Mouse (Mus musculus) kidney, adult 2 months (tissue): Measurements from ENCODE around the gene Aqp5. TPM values are rescaled to one million over a fixed set of nuclear protein-coding genes. Genes with fewer than 3 reads are reported as not detected.

Experiments
- DNase-seq: peaks from one replicate; pipeline ENCODE4 v3.0.0; 2021
- H3K27ac ChIP-seq: fragments of 200-500 bp; 2 replicates; pipeline ENCODE4 v1.5.1; 2012; ENCODE audit warnings: low read depth, low read length, control low read depth, inconsistent platforms; ENCODE audit not compliant: insufficient read depth
- H3K27me3 ChIP-seq: fragments of 200-500 bp; replicated peaks from 2 replicates; pipeline ENCODE4 v1.6.1; 2012; ENCODE audit warnings: mild to moderate bottlenecking, moderate library complexity, low read length, inconsistent platforms; ENCODE audit not compliant: control insufficient read depth, insufficient read depth
- H3K36me3 ChIP-seq: fragments of 200-500 bp; 2 replicates; pipeline ENCODE4 v1.6.1; 2012; ENCODE audit warnings: mild to moderate bottlenecking, moderate library complexity, low read length, inconsistent platforms; ENCODE audit not compliant: control insufficient read depth, insufficient read depth
- H3K4me1 ChIP-seq: fragments of 200-500 bp; 2 replicates; pipeline ENCODE4 v1.6.1; 2011; ENCODE audit warnings: low read length; ENCODE audit not compliant: control insufficient read depth, insufficient read depth
- H3K4me3 ChIP-seq: fragments of 200-500 bp; 2 replicates; pipeline ENCODE4 v1.5.1; 2011; ENCODE audit warnings: mild to moderate bottlenecking, low read depth, low read length, control low read depth; ENCODE audit not compliant: insufficient read depth
- CTCF ChIP-seq: fragments of 200-500 bp; conservative IDR thresholded peaks from 2 replicates; pipeline ENCODE4 v1.5.1; 2011; ENCODE audit warnings: low read depth, mild to moderate bottlenecking, control low read depth, low read length, moderate library complexity, mixed read lengths; ENCODE audit not compliant: insufficient read depth, insufficient read length
- POLR2A ChIP-seq: fragments of 200-500 bp; IDR thresholded peaks from one replicate; pipeline ENCODE4 v1.6.1; 2011; ENCODE audit warnings: low read depth, low read length, control low read depth
- WGBS: fragments of 180-500 bp; shearing (Covaris S2); methylation state at CpG from one replicate; pipeline ENCODE4 v1.1.7; 2018; 5-methylcytosine and 5-hydroxymethylcytosine counted together
- polyA plus RNA-seq: library from polyadenylated mRNA; depleted of rRNA; stranded (reverse); fragments of >200 nt; gene quantifications from 2 replicates; pipeline ENCODE4 v1.2.3, GENCODE M21; 2012

The Aqp5 gene
- polyA plus RNA-seq, 1 experiment: 0.66 TPM

- H3K27me3 ChIP-seq: no peaks in the 10 kb centered on the region; the same call in 1 of the 2 replicates
- TF ChIP-seq CTCF: no peak
- TF ChIP-seq POLR2A: no peak
- H3K4me1 ChIP-seq: no peaks in the 10 kb centered on the region
- H3K4me3 ChIP-seq: no peak overlapping the region
- 73% methylated on average over 13 of the region's 13 CpGs for WGBS
- DNase-seq: no peak
- H3K27ac ChIP-seq: no peak overlapping the region
- H3K36me3 ChIP-seq: no peaks in the 10 kb centered on the region
These were observed 23.7 kb downstream of the Aqp5 start for GRCm38 (mm10) chr15:99614273-99614672.

- H3K4me3 ChIP-seq: no peak overlapping the region
- no peak overlapping the region for H3K27ac ChIP-seq
- peak; percentile 7 for DNase-seq
- TF ChIP-seq CTCF (no peak), POLR2A (no peak)
- H3K4me1 ChIP-seq: no peaks in the 10 kb centered on the region
- H3K36me3 ChIP-seq: no peaks in the 10 kb centered on the region
- 7% methylated on average over 12 of the region's 12 CpGs for WGBS
- H3K27me3 ChIP-seq: no peaks in the 10 kb centered on the region; the same call in 1 of the 2 replicates
These were observed 24.2 kb downstream of the Aqp5 start for GRCm38 (mm10) chr15:99614753-99615152.

- no peaks in the 10 kb centered on the region for H3K4me1 ChIP-seq
- WGBS: 43% methylated on average over 9 of the region's 9 CpGs
- H3K27me3 ChIP-seq: no peaks in the 10 kb centered on the region; the same call in 1 of the 2 replicates
- TF ChIP-seq CTCF (no peak), POLR2A (no peak)
- no peak for DNase-seq
- H3K27ac ChIP-seq: no peak overlapping the region
- no peak overlapping the region for H3K4me3 ChIP-seq
- H3K36me3 ChIP-seq: no peaks in the 10 kb centered on the region
These were observed 24.7 kb downstream of the Aqp5 start for GRCm38 (mm10) chr15:99615246-99615645.

- 83% methylated on average over 3 of the region's 3 CpGs for WGBS
- H3K27me3 ChIP-seq: no peaks in the 10 kb centered on the region; the same call in 1 of the 2 replicates
- H3K4me3 ChIP-seq: no peak overlapping the region
- no peaks in the 10 kb centered on the region for H3K4me1 ChIP-seq
- no peak for TF ChIP-seq CTCF
- no peak overlapping the region for H3K27ac ChIP-seq
- DNase-seq: no peak
- H3K36me3 ChIP-seq: no peaks in the 10 kb centered on the region
These were observed 28.0 kb downstream of the Aqp5 start for GRCm38 (mm10) chr15:99618595-99618994.

GRCm38 (mm10) chr15:99619821-99620220 lies 29.2 kb downstream of the Aqp5 start:
- WGBS: 80% methylated on average over 4 of the region's 4 CpGs
- Histone ChIP-seq H3K27ac (no peak overlapping the region), H3K4me1 (no peaks in the 10 kb centered on the region), H3K36me3 (no peaks in the 10 kb centered on the region), H3K4me3 (no peak overlapping the region), H3K27me3 (no peaks in the 10 kb centered on the region; the same call in 1 of the 2 replicates)
- no peak for DNase-seq
- TF ChIP-seq CTCF: no peak
- TF ChIP-seq POLR2A: no peak

- Histone ChIP-seq H3K4me1 (no peaks in the 10 kb centered on the region), H3K27ac (no peak overlapping the region), H3K27me3 (no peaks in the 10 kb centered on the region; the same call in 1 of the 2 replicates), H3K4me3 (no peak overlapping the region), H3K36me3 (no peaks in the 10 kb centered on the region)
- TF ChIP-seq CTCF (no peak), POLR2A (no peak)
- no peak for DNase-seq
- 93% methylated on average over 11 of the region's 11 CpGs for WGBS
These were observed 31.5 kb downstream of the Aqp5 start for GRCm38 (mm10) chr15:99622063-99622462.

- H3K27ac ChIP-seq: no peak overlapping the region
- no peaks in the 10 kb centered on the region for H3K36me3 ChIP-seq
- DNase-seq: no peak
- H3K27me3 ChIP-seq: no peaks in the 10 kb centered on the region
- no peaks in the 10 kb centered on the region for H3K4me1 ChIP-seq
- no peak overlapping the region for H3K4me3 ChIP-seq
- TF ChIP-seq CTCF (no peak), POLR2A (no peak)
These were observed 41.0 kb downstream of the Aqp5 start for GRCm38 (mm10) chr15:99631618-99632017.

GRCm38 (mm10) chr15:99634702-99635101 lies 44.1 kb downstream of the Aqp5 start:
- H3K36me3 ChIP-seq: no peaks in the 10 kb centered on the region
- H3K27ac ChIP-seq: no peak overlapping the region
- no peak overlapping the region for H3K4me3 ChIP-seq
- 87% methylated on average over 7 of the region's 7 CpGs for WGBS
- H3K4me1 ChIP-seq: no peaks in the 10 kb centered on the region
- no peak for DNase-seq
- TF ChIP-seq POLR2A (no peak), CTCF (no peak)
- no peaks in the 10 kb centered on the region for H3K27me3 ChIP-seq
